Mouse (Mus musculus): Measurements from ENCODE around the gene Mbd3.

GRCm38 (mm10) chr10:80420729-80421128 lies 21.4 kb upstream of the Mbd3 start:
- TF ChIP-seq POLR2A (IDR thresholded peaks at IDR 0.05; ENCODE audit: insufficient read depth, low read depth, low read length): no peak
- no peak for TF ChIP-seq CTCF (IDR thresholded peaks at IDR 0.05; ENCODE audit: insufficient read depth, low read depth, low read length)
